Mouse (Mus musculus): ENCODE data around the gene Clock. TPM values are rescaled to one million over a fixed set of nuclear protein-coding genes. Genes with fewer than 3 reads are reported as not detected.

The Clock gene
- polyA plus RNA-seq (2012; rRNA removed; ENCODE audit: low replicate concordance) = 12.5 and 23.7 TPM in 2 replicates

GRCm38 (mm10) chr5:76304452-76305341 lies at the start of gene Clock:
Gene Clock (minus strand): TSS chr5:76304792.

GRCm38 (mm10) chr5:76330953-76331352 lies 26.4 kb upstream of the Clock start, which contains the start of gene Pdcl2:
Gene Pdcl2 (minus strand): TSS chr5:76331156.

GRCm38 (mm10) chr5:76183750-76184261 lies 120.8 kb downstream of the Clock start, which contains the start of gene Tmem165:
Gene Tmem165 (plus strand): TSS chr5:76183880.

Other genes with a start within 250 kb of the Clock start
- gene Srd5a3, start 164.5 kb downstream of the Clock start, polyA plus RNA-seq (2012; rRNA removed; ENCODE audit: low replicate concordance) = 51.0 and 265 TPM in 2 replicates
- 37.8 and 106 TPM in 2 replicates for gene Tmem165, start 120.9 kb downstream of the Clock start, polyA plus RNA-seq (2012; rRNA removed; ENCODE audit: low replicate concordance)
- gene Pdcl2, start 26.4 kb upstream of the Clock start, polyA plus RNA-seq (2012; rRNA removed; ENCODE audit: low replicate concordance) = not detected in 2 replicates
- gene Nmu, start 59.0 kb upstream of the Clock start, polyA plus RNA-seq (2012; rRNA removed; ENCODE audit: low replicate concordance) = not detected in 2 replicates
- 0.24 TPM in 1 of 2 replicates, not detected in the other for gene Gm7271, start 179.2 kb upstream of the Clock start, polyA plus RNA-seq (2012; rRNA removed; ENCODE audit: low replicate concordance)
- 18.3 and 19.3 TPM in 2 replicates for gene Exoc1, start 224.5 kb upstream of the Clock start, polyA plus RNA-seq (2012; rRNA removed; ENCODE audit: low replicate concordance)